Mouse (Mus musculus) neural tube, embryonic 12.5 days (tissue): Measurements from ENCODE around the gene Polg2. TPM values are rescaled to one million over a fixed set of nuclear protein-coding genes. Genes with fewer than 3 reads are reported as not detected.
"Not testable (repeated sequence)": the region's sequence is repeated elsewhere in the genome, so short reads cannot be mapped to it uniquely, and the experiment has no call there.

Source experiments
- ATAC-seq: fragments of 200-750 bp; cut with Nextera tagmentation; 2 replicates; pipeline ENCODE4 v1.8.0; 2017; ENCODE audit warnings: low read depth, mild to moderate bottlenecking, moderate TSS enrichment, moderate library complexity; ENCODE audit not compliant: low FRiP score
- H3K27ac ChIP-seq: fragments of 300-500 bp; sonication (generic); 2 replicates; pipeline ENCODE4 v1.5.1; 2016
- H3K27me3 ChIP-seq: fragments of 300-500 bp; sonication (generic); replicated peaks from 2 replicates; pipeline ENCODE4 v1.6.1; 2016; ENCODE audit warnings: mild to moderate bottlenecking
- H3K36me3 ChIP-seq: fragments of 300-500 bp; sonication (generic); 2 replicates; pipeline ENCODE4 v1.6.1; 2016; ENCODE audit warnings: mild to moderate bottlenecking
- H3K4me1 ChIP-seq: fragments of 300-500 bp; sonication (generic); 2 replicates; pipeline ENCODE4 v1.6.1; 2016
- H3K4me2 ChIP-seq: fragments of 300-500 bp; sonication (generic); replicated peaks from 2 replicates; pipeline ENCODE4 v1.6.1; 2016; ENCODE audit warnings: mild to moderate bottlenecking
- H3K4me3 ChIP-seq: fragments of 300-500 bp; sonication (generic); 2 replicates; pipeline ENCODE4 v1.5.1; 2016
- H3K9ac ChIP-seq: fragments of 300-500 bp; sonication (generic); 2 replicates; pipeline ENCODE4 v1.6.1; 2016; ENCODE audit warnings: mild to moderate bottlenecking
- H3K9me3 ChIP-seq: fragments of 300-500 bp; sonication (generic); 2 replicates; pipeline ENCODE4 v1.6.1; 2016; ENCODE audit warnings: mild to moderate bottlenecking
- WGBS: fragments of 180-500 bp; shearing (Covaris S2); methylation state at CpG from one replicate; pipeline ENCODE4 v1.1.7; 2016; 5-methylcytosine and 5-hydroxymethylcytosine counted together
- polyA plus RNA-seq: library from polyadenylated mRNA; unstranded; fragments of >200 nt; fragmentation: Nextera tagmentation; extraction: Ambion mirVana; gene quantifications from 2 replicates; pipeline ENCODE4 v1.2.1, GENCODE M21; 2016

The Polg2 gene
- polyA plus RNA-seq, 1 experiment from 2014 or later: 9.3 TPM

DNA sequence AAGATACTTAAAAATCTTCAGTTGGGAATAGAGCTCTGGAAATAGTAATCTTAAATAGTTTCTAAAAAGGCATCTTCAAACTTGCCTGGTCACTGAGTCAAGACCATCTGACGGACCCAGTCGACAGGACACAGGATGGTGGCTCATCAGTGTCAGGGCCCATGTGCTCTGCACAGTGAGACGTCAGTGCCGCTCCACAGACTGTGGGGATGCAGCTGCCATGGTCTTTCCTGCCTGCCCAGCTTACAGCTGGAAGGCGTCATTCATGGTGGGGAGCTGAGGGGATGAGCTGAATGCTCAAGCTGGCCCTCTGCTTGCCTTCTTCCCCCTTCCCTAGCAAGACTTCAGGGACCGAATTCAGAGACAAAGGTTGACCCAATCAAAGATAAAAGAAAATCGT is 37.0 kb upstream of the Polg2 start:
- Histone ChIP-seq H3K4me1 (no peaks in the 10 kb centered on the region), H3K27me3 (no peaks in the 10 kb centered on the region), H3K9me3 (no peaks in the 10 kb centered on the region), H3K27ac (no peak overlapping the region), H3K4me2 (no peak overlapping the region), H3K4me3 (no peak overlapping the region), H3K36me3 (peaks cover 82% of the 10 kb centered on the region), H3K9ac (no peak overlapping the region)
- WGBS: 88% methylated on average over 7 of the region's 7 CpGs
- ATAC-seq: no peak

DNA sequence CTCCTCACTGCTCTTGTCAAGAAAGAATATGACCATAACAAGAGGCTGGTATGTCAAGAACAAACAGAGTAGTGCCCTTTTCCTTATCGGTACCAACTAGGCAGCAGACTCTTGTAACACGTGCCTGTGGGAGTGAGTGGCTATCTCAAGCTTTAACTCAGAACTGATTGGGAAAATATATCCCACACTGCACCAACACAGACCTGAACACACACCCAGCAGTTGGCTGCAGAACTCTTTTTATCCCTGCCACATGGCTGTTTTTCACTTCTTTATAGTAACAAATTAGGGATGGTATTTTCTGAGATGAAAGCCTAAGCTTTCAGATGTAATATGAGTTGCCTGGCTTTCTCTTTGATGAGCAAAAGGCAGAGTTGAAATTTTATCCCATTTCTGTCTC is 36.4 kb upstream of the Polg2 start:
- H3K9me3 ChIP-seq: no peaks in the 10 kb centered on the region
- 92% methylated on average over 2 of the region's 2 CpGs for WGBS
- H3K36me3 ChIP-seq: peaks cover 81% of the 10 kb centered on the region
- no peaks in the 10 kb centered on the region for H3K27me3 ChIP-seq
- no peak for ATAC-seq
- H3K4me3 ChIP-seq: no peak overlapping the region
- no peak overlapping the region for H3K9ac ChIP-seq
- H3K4me1 ChIP-seq: no peaks in the 10 kb centered on the region
- no peak overlapping the region for H3K4me2 ChIP-seq
- no peak overlapping the region for H3K27ac ChIP-seq

DNA sequence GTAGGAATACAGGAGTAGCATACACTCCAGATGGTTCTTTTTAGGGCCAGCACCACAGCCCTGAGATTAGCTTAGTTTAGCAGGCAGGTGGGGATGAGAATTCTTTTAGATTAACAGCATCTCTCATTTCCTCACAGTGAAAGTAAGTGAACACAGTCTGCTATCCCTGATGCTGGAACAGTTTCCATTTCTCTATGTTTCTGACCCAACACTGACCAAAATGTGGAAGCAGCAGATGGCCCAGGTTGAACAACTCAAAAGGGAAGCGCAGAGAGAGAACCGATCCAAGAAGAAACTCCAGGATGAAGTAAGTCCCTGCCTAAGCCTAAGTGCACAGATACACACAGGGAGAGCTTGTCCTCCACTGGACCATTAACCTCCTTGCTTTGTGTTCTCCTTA is 36.0 kb upstream of the Polg2 start:
- Histone ChIP-seq H3K9ac (no peak overlapping the region), H3K36me3 (peaks cover 81% of the 10 kb centered on the region), H3K9me3 (no peaks in the 10 kb centered on the region), H3K4me3 (no peak overlapping the region), H3K27me3 (no peaks in the 10 kb centered on the region), H3K4me2 (no peak overlapping the region), H3K4me1 (no peaks in the 10 kb centered on the region), H3K27ac (no peak overlapping the region)
- no peak for ATAC-seq
- WGBS: 95% methylated on average over 2 of the region's 2 CpGs

DNA sequence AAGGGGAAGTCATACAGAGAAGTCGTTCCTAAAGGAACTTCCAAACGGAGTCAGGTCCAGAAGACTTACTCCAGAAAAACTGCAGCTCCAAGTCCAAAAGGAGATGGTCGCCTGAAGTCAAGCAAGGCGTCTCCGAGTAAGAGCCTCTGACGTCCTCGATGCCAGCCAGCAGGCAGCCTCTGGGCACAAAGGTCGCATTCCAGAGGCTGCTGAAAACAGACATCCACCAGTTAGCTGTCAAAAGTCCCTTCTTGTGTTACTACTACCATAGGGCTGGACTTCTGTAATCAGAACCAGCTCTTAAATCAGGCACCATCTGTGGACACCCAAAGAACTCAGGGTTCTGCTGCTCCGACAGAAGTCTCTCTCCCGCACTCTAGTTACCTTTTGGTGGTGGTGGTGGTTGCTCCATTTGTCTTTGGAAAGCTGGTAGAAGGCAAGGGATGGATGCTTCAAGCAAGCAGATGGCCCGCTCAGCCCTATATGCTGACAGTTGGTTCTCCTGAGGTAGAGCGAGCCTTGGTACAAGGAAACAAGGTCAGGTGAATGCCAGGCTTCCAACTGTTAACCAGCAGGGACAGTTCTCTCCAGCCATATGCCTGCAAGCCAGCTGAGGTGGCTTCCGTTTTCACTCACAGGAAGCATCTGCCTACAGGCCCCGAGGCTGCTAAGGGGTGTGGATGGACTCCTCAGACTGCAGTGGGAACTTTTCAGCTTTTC is 35.4 kb upstream of the Polg2 start:
- WGBS: 84% methylated on average over 14 of the region's 14 CpGs
- no peak overlapping the region for H3K27ac ChIP-seq
- no peaks in the 10 kb centered on the region for H3K27me3 ChIP-seq
- H3K9ac ChIP-seq: no peak overlapping the region
- H3K36me3 ChIP-seq: peaks cover 78% of the 10 kb centered on the region
- H3K4me3 ChIP-seq: no peak overlapping the region
- no peaks in the 10 kb centered on the region for H3K9me3 ChIP-seq
- no peak overlapping the region for H3K4me2 ChIP-seq
- no peak for ATAC-seq
- H3K4me1 ChIP-seq: no peaks in the 10 kb centered on the region

DNA sequence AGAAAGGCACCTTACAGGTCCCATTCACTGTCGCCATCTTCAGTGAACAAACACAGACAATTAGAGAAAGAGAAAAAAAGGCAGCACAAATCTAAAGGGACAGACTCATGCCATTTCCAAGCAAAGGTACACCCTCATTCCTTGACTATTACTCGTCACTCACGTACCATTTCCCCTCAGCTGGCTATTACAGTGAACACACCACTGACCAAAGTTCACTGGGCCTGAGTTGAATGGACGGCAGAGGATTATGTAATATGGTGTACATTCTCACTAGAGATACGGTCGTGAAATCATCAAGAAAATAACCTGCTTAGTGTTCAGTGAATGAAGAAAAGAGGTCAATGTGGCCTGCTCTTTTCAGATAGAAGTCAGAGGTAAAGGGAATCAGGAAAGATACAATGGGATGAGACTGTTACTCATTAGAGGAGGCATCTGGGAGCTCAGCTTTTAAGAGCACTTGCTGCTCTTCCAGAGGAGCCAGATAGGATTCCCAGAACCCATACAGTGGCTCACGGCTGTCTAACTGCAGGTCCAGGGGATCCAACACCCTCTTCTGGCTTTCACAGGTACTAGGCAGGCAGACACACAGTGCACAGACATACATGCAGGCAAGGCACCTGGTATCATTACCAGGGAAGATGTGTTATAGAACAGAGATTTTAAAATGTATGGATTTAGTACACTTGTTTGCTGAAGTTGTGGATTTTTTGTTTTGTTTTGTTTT is 33.2 kb upstream of the Polg2 start:
- H3K36me3 ChIP-seq: peaks cover 69% of the 10 kb centered on the region
- no peaks in the 10 kb centered on the region for H3K9me3 ChIP-seq
- no peak overlapping the region for H3K4me2 ChIP-seq
- H3K4me1 ChIP-seq: no peaks in the 10 kb centered on the region
- no peak overlapping the region for H3K9ac ChIP-seq
- no peak overlapping the region for H3K4me3 ChIP-seq
- H3K27ac ChIP-seq: no peak overlapping the region
- 90% methylated on average over 7 of the region's 7 CpGs for WGBS
- no peak for ATAC-seq
- no peaks in the 10 kb centered on the region for H3K27me3 ChIP-seq

DNA sequence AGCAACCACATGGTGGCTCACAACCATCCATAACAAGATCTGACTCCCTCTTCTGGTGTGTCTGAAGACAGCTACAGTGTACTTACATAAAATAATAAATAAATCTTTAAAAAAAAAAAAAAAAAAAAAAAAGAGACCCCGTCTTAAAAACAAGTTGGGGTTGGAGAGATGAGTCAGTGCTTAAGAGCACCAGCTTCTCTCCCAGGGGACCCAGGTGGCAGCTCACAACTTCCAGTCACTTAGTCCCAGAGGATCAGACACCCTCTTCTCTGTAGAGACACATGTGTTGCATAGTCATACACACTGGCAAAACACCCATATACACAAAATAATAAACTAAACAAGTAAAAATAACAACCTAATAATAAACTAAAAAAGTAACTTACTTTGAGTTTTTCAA is 28.1 kb upstream of the Polg2 start:
- not testable (repeated sequence) for H3K4me1 ChIP-seq, H3K27ac ChIP-seq, H3K4me2 ChIP-seq, ATAC-seq, H3K27me3 ChIP-seq, H3K4me3 ChIP-seq, H3K9ac ChIP-seq, H3K9me3 ChIP-seq
- peaks cover 50% of the 10 kb centered on the region for H3K36me3 ChIP-seq
- WGBS: 80% methylated on average over 1 of the region's 1 CpGs

DNA sequence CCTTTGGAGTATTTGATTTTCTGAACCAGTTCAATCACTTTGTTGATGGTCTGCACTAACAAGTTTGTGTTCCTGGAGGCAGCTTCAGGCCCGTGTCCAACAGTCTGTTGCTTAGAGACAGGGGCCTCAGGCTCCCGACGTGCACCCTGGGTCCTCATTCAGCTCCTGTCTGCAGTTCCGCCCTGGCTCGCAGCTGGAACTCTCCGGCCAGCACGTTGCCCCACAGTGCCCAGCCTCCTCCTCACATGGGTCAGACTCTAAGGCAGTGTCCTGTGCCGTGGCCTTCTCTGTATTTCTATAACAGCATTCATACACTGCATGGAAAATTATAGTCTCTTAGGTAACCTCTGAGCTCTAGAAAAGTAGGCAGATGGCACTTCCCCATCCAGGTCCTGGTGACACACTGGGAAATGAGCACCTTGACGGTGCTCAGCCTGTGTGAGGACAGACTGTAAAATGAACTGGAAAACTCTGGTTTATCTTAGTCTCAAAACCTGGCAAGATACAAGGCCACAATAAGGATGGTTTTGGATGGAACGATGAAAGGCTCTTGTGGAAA is 22.8 kb upstream of the Polg2 start:
- no peak overlapping the region for H3K4me3 ChIP-seq
- no peak overlapping the region for H3K4me2 ChIP-seq
- no peak for ATAC-seq
- peaks cover 77% of the 10 kb centered on the region for H3K36me3 ChIP-seq
- no peaks in the 10 kb centered on the region for H3K4me1 ChIP-seq
- no peak overlapping the region for H3K27ac ChIP-seq
- peaks cover 5% of the 10 kb centered on the region; the same call in 1 of the 2 replicates for H3K9me3 ChIP-seq
- WGBS: 93% methylated on average over 10 of the region's 10 CpGs
- no peak overlapping the region for H3K9ac ChIP-seq
- no peaks in the 10 kb centered on the region for H3K27me3 ChIP-seq

DNA sequence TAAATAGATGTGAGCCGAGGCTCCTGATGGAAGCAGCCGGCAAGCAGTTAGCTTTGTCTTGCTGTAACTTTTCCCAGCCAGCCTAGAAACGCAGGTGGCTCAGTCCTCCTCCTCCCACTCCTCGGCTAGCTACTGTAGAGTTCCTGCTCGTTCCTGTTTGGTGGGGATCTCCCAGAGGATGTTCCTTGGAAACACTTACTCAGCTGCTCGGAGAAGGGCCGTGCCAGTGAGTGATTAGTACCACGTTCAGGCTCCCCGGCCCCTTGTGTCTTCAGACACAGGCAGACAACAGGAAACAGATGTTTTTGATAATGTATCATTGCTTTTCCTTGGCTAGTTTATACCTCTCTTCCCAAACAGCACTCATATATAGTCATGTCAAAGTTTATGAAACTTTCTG is 16.3 kb upstream of the Polg2 start:
- ATAC-seq: no peak
- no peak overlapping the region for H3K4me2 ChIP-seq
- H3K4me3 ChIP-seq: no peak overlapping the region
- 72% methylated on average over 9 of the region's 9 CpGs for WGBS
- H3K9me3 ChIP-seq: peaks cover 5% of the 10 kb centered on the region; the same call in 1 of the 2 replicates
- H3K9ac ChIP-seq: no peak overlapping the region
- no peak overlapping the region for H3K27ac ChIP-seq
- H3K36me3 ChIP-seq: peaks cover 66% of the 10 kb centered on the region
- H3K4me1 ChIP-seq: no peaks in the 10 kb centered on the region
- H3K27me3 ChIP-seq: no peaks in the 10 kb centered on the region

DNA sequence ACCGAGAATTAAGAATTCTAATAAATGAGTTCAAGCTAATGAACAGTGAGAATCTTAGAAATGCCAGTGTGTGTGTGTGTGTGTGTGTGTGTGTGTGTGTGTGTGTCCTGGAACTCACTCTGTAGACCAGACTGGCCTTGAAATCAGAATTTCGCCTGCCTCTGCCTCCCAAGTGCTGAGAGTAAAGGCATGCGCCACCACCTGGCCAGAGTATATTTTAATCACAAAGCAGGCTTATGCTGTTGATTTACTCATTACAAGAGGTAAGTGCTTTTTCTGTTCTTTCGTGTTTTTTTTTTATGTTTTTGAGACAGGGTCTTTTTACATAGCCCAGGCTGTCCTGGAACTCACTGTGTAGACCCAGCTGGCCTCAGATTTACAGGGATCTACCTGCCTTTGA is 14.5 kb upstream of the Polg2 start:
- Histone ChIP-seq H3K27me3 (no peaks in the 10 kb centered on the region), H3K9me3 (peaks cover 5% of the 10 kb centered on the region; the same call in 1 of the 2 replicates), H3K9ac (no peak overlapping the region), H3K27ac (no peak overlapping the region), H3K36me3 (peaks cover 50% of the 10 kb centered on the region), H3K4me2 (no peak overlapping the region), H3K4me1 (no peaks in the 10 kb centered on the region), H3K4me3 (no peak overlapping the region)
- WGBS: 81% methylated on average over 4 of the region's 4 CpGs
- ATAC-seq: no peak

DNA sequence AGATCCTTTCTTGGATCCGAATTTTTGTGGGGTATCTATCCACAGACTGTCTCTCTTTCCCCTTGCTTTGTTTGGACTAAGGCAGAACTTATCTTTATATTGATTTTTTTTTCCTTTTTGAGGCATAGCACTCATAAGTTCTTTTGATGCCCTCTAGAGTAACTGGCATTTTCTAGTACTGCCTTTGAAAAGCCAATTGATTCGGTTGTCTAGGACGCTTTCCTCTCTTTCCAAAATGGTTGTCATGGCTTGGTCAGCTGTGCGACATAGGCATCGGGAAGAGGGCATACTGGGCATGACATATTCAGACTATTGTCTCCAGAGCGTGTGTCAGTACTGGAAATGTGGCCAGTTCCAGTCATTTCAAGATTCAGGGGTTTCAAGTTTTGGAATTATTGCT is 10.3 kb upstream of the Polg2 start:
- Histone ChIP-seq H3K9me3 (no peaks in the 10 kb centered on the region), H3K27me3 (no peaks in the 10 kb centered on the region), H3K9ac (peak overlapping the region; percentile 99), H3K27ac (peak overlapping the region; percentile 97), H3K4me2 (peak overlapping the region; percentile 75), H3K4me3 (peak overlapping the region; percentile 91), H3K36me3 (peaks cover 35% of the 10 kb centered on the region), H3K4me1 (peaks cover 11% of the 10 kb centered on the region)
- ATAC-seq: no peak
- whole genome bisulfite sequencing: under 1% methylated on average over 6 of the region's 6 CpGs

DNA sequence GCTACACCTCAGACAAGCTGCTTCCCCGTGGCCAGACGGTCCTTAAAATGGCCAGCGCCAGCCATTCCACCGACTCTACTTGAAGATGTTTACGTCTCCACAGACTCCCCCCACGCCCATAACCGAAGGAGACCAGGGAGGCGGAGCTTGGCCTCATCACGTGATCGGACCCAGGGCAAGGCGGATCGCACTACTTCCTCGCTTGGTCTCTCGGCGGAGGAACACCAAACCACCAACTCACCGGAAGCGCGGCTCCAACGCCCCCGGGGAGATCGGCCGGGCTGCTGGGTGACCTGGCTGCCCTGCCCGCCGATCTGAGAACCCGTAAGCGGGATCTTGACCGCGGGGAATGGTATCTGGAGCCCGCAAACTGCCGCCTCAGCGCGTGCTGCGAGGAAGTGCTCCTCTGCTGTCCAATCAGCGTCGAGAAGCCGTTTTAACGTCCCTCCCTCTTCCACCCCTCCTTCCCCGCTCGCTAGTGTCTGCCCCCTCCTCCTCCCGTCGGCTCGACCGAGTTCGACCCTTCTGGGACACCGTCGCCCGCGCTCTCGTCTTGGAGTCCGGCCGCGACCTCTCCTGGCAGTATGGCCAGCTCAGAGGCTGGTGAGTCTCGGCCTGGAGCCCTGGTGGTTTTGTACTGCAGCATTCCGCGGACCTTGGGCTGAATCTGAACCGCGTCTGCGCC is 9.6 kb upstream of the Polg2 start, which contains the start of the genes Ddx5 and Cep95:
Gene Ddx5, minus strand, starts transcription at position 411 of the 685 bp plus-strand sequence.
Gene Cep95, plus strand, starts transcription at position 478 of the 685 bp plus-strand sequence.
- H3K4me1 ChIP-seq: peaks cover 11% of the 10 kb centered on the region
- H3K4me2 ChIP-seq: peak within 1 kb of the TSS; percentile 75
- H3K27ac ChIP-seq: peak within 1 kb of the TSS; percentile 97
- H3K9ac ChIP-seq: peak within 1 kb of the TSS; percentile 99
- H3K4me3 ChIP-seq: peak within 1 kb of the TSS; percentile 91
- no peaks in the 10 kb centered on the region for H3K9me3 ChIP-seq
- no peaks in the 10 kb centered on the region for H3K27me3 ChIP-seq
- ATAC-seq: peak; percentile 95
- 0% methylated on average over 58 of the region's 58 CpGs for WGBS
- H3K36me3 ChIP-seq: peaks cover 37% of the 10 kb centered on the region
